Mouse (Mus musculus): ENCODE data around the gene Tspan8. TPM values are rescaled to one million over a fixed set of nuclear protein-coding genes. Genes with fewer than 3 reads are reported as not detected.

The Tspan8 gene
- polyA plus RNA-seq, 1 experiment from 2014 or later: 4.3 TPM

- peak overlapping the region; percentile 21 for H3K4me2 ChIP-seq
- ATAC-seq (replicated peaks; ENCODE audit: insufficient number of reproducible peaks, low FRiP score, low TSS enrichment): no peak; the same call in 1 of the 2 replicates
- no peak overlapping the region for H3K27ac ChIP-seq (ENCODE audit: low read depth, low read length)
- no peaks in the 10 kb centered on the region for H3K9me3 ChIP-seq (replicated peaks; ENCODE audit: control insufficient read depth, low read length)
- H3K4me1 ChIP-seq (ENCODE audit: control insufficient read depth, insufficient read depth, low read length): no peaks in the 10 kb centered on the region
- H3K9ac ChIP-seq (ENCODE audit: low read depth, low read length): no peak overlapping the region
- no peak overlapping the region; the same call in 1 of the 2 replicates for H3K4me3 ChIP-seq (ENCODE audit: low read depth, low read length)
- WGBS (ENCODE audit: insufficient replicate concordance): 43% methylated on average over 13 of the region's 13 CpGs
- no peaks in the 10 kb centered on the region for H3K27me3 ChIP-seq (ENCODE audit: control insufficient read depth, insufficient read depth, low read length)
- H3K36me3 ChIP-seq (ENCODE audit: control insufficient read depth, insufficient read depth, low read length): no peaks in the 10 kb centered on the region
Observed at GRCm38 (mm10) chr10:115817056-115817724, 558 bp downstream of the Tspan8 start.

- no peaks in the 10 kb centered on the region for H3K9me3 ChIP-seq (replicated peaks; ENCODE audit: control insufficient read depth, low read length)
- H3K27me3 ChIP-seq (ENCODE audit: control insufficient read depth, insufficient read depth, low read length): no peaks in the 10 kb centered on the region
- H3K27ac ChIP-seq (ENCODE audit: low read depth, low read length): no peak overlapping the region
- H3K36me3 ChIP-seq (ENCODE audit: control insufficient read depth, insufficient read depth, low read length): no peaks in the 10 kb centered on the region
- H3K4me2 ChIP-seq: no peak overlapping the region
- H3K9ac ChIP-seq (ENCODE audit: low read depth, low read length): no peak overlapping the region
- no peak overlapping the region for H3K4me3 ChIP-seq (ENCODE audit: low read depth, low read length)
- H3K4me1 ChIP-seq (ENCODE audit: control insufficient read depth, insufficient read depth, low read length): no peaks in the 10 kb centered on the region
- ATAC-seq (replicated peaks; ENCODE audit: insufficient number of reproducible peaks, low FRiP score, low TSS enrichment): no peak; the same call in 1 of the 2 replicates
- 48% methylated on average over 7 of the region's 7 CpGs for WGBS (ENCODE audit: insufficient replicate concordance)
Observed at GRCm38 (mm10) chr10:115825289-115825688, 8.7 kb downstream of the Tspan8 start.

- no peaks in the 10 kb centered on the region for H3K36me3 ChIP-seq (ENCODE audit: control insufficient read depth, insufficient read depth, low read length)
- no peak overlapping the region for H3K9ac ChIP-seq (ENCODE audit: low read depth, low read length)
- no peak overlapping the region for H3K27ac ChIP-seq (ENCODE audit: low read depth, low read length)
- H3K9me3 ChIP-seq (replicated peaks; ENCODE audit: control insufficient read depth, low read length): no peaks in the 10 kb centered on the region
- no peak overlapping the region for H3K4me3 ChIP-seq (ENCODE audit: low read depth, low read length)
- no peak for ATAC-seq (replicated peaks; ENCODE audit: insufficient number of reproducible peaks, low FRiP score, low TSS enrichment)
- no peaks in the 10 kb centered on the region for H3K4me1 ChIP-seq (ENCODE audit: control insufficient read depth, insufficient read depth, low read length)
- no peak overlapping the region for H3K4me2 ChIP-seq
- no peaks in the 10 kb centered on the region for H3K27me3 ChIP-seq (ENCODE audit: control insufficient read depth, insufficient read depth, low read length)
- WGBS (ENCODE audit: insufficient replicate concordance): 84% methylated on average over 5 of the region's 5 CpGs
Observed at GRCm38 (mm10) chr10:115828872-115829271, 12.2 kb downstream of the Tspan8 start.

- Histone ChIP-seq H3K4me3 (ENCODE audit: low read depth, low read length) (no peak overlapping the region), H3K27me3 (ENCODE audit: control insufficient read depth, insufficient read depth, low read length) (no peaks in the 10 kb centered on the region), H3K27ac (ENCODE audit: low read depth, low read length) (no peak overlapping the region), H3K36me3 (ENCODE audit: control insufficient read depth, insufficient read depth, low read length) (no peaks in the 10 kb centered on the region), H3K4me1 (ENCODE audit: control insufficient read depth, insufficient read depth, low read length) (no peaks in the 10 kb centered on the region), H3K4me2 (no peak overlapping the region), H3K9ac (ENCODE audit: low read depth, low read length) (no peak overlapping the region), H3K9me3 (replicated peaks; ENCODE audit: control insufficient read depth, low read length) (no peaks in the 10 kb centered on the region)
- WGBS (ENCODE audit: insufficient replicate concordance): 60% methylated on average over 1 of the region's 1 CpGs
- no peak for ATAC-seq (replicated peaks; ENCODE audit: insufficient number of reproducible peaks, low FRiP score, low TSS enrichment)
Observed at GRCm38 (mm10) chr10:115829696-115830095, 13.1 kb downstream of the Tspan8 start.

- H3K4me2 ChIP-seq: no peak overlapping the region
- no peaks in the 10 kb centered on the region for H3K27me3 ChIP-seq (ENCODE audit: control insufficient read depth, insufficient read depth, low read length)
- ATAC-seq (replicated peaks; ENCODE audit: insufficient number of reproducible peaks, low FRiP score, low TSS enrichment): no peak
- no peaks in the 10 kb centered on the region for H3K36me3 ChIP-seq (ENCODE audit: control insufficient read depth, insufficient read depth, low read length)
- H3K9ac ChIP-seq (ENCODE audit: low read depth, low read length): no peak overlapping the region
- H3K4me1 ChIP-seq (ENCODE audit: control insufficient read depth, insufficient read depth, low read length): no peaks in the 10 kb centered on the region
- H3K9me3 ChIP-seq (replicated peaks; ENCODE audit: control insufficient read depth, low read length): no peaks in the 10 kb centered on the region
- no peak overlapping the region for H3K4me3 ChIP-seq (ENCODE audit: low read depth, low read length)
- 52% methylated on average over 3 of the region's 3 CpGs for WGBS (ENCODE audit: insufficient replicate concordance)
- H3K27ac ChIP-seq (ENCODE audit: low read depth, low read length): no peak overlapping the region
Observed at GRCm38 (mm10) chr10:115830726-115831125, 14.1 kb downstream of the Tspan8 start.

- H3K9me3 ChIP-seq (replicated peaks; ENCODE audit: control insufficient read depth, low read length): no peaks in the 10 kb centered on the region
- no peak overlapping the region for H3K9ac ChIP-seq (ENCODE audit: low read depth, low read length)
- H3K4me1 ChIP-seq (ENCODE audit: control insufficient read depth, insufficient read depth, low read length): no peaks in the 10 kb centered on the region
- H3K4me2 ChIP-seq: no peak overlapping the region
- 79% methylated on average over 6 of the region's 6 CpGs for WGBS (ENCODE audit: insufficient replicate concordance)
- H3K27ac ChIP-seq (ENCODE audit: low read depth, low read length): no peak overlapping the region
- H3K27me3 ChIP-seq (ENCODE audit: control insufficient read depth, insufficient read depth, low read length): no peaks in the 10 kb centered on the region
- no peak overlapping the region for H3K4me3 ChIP-seq (ENCODE audit: low read depth, low read length)
- no peaks in the 10 kb centered on the region for H3K36me3 ChIP-seq (ENCODE audit: control insufficient read depth, insufficient read depth, low read length)
- ATAC-seq (replicated peaks; ENCODE audit: insufficient number of reproducible peaks, low FRiP score, low TSS enrichment): no peak
Observed at GRCm38 (mm10) chr10:115834017-115834416, 17.4 kb downstream of the Tspan8 start.

- Histone ChIP-seq H3K4me2 (peak overlapping the region; percentile 22; the same call in 1 of the 2 replicates), H3K9ac (ENCODE audit: low read depth, low read length) (no peak overlapping the region), H3K9me3 (replicated peaks; ENCODE audit: control insufficient read depth, low read length) (no peaks in the 10 kb centered on the region), H3K36me3 (ENCODE audit: control insufficient read depth, insufficient read depth, low read length) (no peaks in the 10 kb centered on the region), H3K4me3 (ENCODE audit: low read depth, low read length) (no peak overlapping the region), H3K27me3 (ENCODE audit: control insufficient read depth, insufficient read depth, low read length) (no peaks in the 10 kb centered on the region), H3K27ac (ENCODE audit: low read depth, low read length) (no peak overlapping the region), H3K4me1 (ENCODE audit: control insufficient read depth, insufficient read depth, low read length) (no peaks in the 10 kb centered on the region)
- 53% methylated on average over 18 of the region's 18 CpGs for WGBS (ENCODE audit: insufficient replicate concordance)
- ATAC-seq (replicated peaks; ENCODE audit: insufficient number of reproducible peaks, low FRiP score, low TSS enrichment): no peak
Observed at GRCm38 (mm10) chr10:115846930-115847329, 30.3 kb downstream of the Tspan8 start.

GRCm38 (mm10) chr10:115848511-115848910 is 31.9 kb downstream of the Tspan8 start:
- WGBS (ENCODE audit: insufficient replicate concordance): 86% methylated on average over 1 of the region's 1 CpGs
- ATAC-seq (replicated peaks; ENCODE audit: insufficient number of reproducible peaks, low FRiP score, low TSS enrichment): no peak
- no peak overlapping the region for H3K4me2 ChIP-seq
- H3K4me3 ChIP-seq (ENCODE audit: low read depth, low read length): no peak overlapping the region
- H3K27me3 ChIP-seq (ENCODE audit: control insufficient read depth, insufficient read depth, low read length): no peaks in the 10 kb centered on the region
- no peaks in the 10 kb centered on the region for H3K36me3 ChIP-seq (ENCODE audit: control insufficient read depth, insufficient read depth, low read length)
- H3K4me1 ChIP-seq (ENCODE audit: control insufficient read depth, insufficient read depth, low read length): no peaks in the 10 kb centered on the region
- no peak overlapping the region for H3K9ac ChIP-seq (ENCODE audit: low read depth, low read length)
- H3K9me3 ChIP-seq (replicated peaks; ENCODE audit: control insufficient read depth, low read length): no peaks in the 10 kb centered on the region
- H3K27ac ChIP-seq (ENCODE audit: low read depth, low read length): no peak overlapping the region

- WGBS (ENCODE audit: insufficient replicate concordance): 78% methylated on average over 14 of the region's 15 CpGs
- ATAC-seq (replicated peaks; ENCODE audit: insufficient number of reproducible peaks, low FRiP score, low TSS enrichment): no peak
- no peaks in the 10 kb centered on the region for H3K36me3 ChIP-seq (ENCODE audit: control insufficient read depth, insufficient read depth, low read length)
- no peak overlapping the region for H3K27ac ChIP-seq (ENCODE audit: low read depth, low read length)
- H3K9me3 ChIP-seq (replicated peaks; ENCODE audit: control insufficient read depth, low read length): no peaks in the 10 kb centered on the region
- H3K4me3 ChIP-seq (ENCODE audit: low read depth, low read length): no peak overlapping the region
- H3K4me2 ChIP-seq: no peak overlapping the region
- no peak overlapping the region for H3K9ac ChIP-seq (ENCODE audit: low read depth, low read length)
- H3K4me1 ChIP-seq (ENCODE audit: control insufficient read depth, insufficient read depth, low read length): no peaks in the 10 kb centered on the region
- no peaks in the 10 kb centered on the region for H3K27me3 ChIP-seq (ENCODE audit: control insufficient read depth, insufficient read depth, low read length)
Observed at GRCm38 (mm10) chr10:115860210-115860880, 43.7 kb downstream of the Tspan8 start.

Data from heart, embryonic 11.5 days (tissue).